Mouse (Mus musculus): ENCODE measurements around the gene BC029722.
"Not testable (repeated sequence)": the region's sequence is repeated elsewhere in the genome, so short reads cannot be mapped to it uniquely, and the experiment has no call there.

Gene BC029722

DNA sequence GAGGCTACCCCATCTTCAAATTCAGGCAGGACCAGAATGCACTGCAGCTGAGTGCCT is at the start of gene BC029722:
BC029722 (minus strand) TSS at position 35 of the 57 bp plus-strand sequence.
- no peak for DNase-seq

DNA sequence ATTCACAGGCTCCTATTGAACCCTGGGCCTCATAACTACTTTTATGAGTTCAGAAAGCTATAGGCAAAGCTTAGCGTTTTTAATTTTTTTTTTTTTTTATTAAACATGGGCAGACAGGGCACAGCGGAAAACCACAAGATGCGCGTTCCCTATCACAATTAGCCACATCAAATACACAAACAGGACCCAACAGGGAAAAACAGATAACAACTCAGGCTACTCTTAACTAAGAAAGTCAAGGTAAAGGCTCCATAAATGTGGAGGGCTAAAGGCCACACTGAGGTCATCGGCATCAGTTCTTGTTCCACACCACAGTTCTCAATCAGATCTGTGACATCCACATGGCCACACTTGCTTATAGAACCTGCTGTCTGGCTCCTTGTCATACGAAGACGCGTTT is 49.1 kb upstream of the BC029722 start:
- no peak for DNase-seq

DNA sequence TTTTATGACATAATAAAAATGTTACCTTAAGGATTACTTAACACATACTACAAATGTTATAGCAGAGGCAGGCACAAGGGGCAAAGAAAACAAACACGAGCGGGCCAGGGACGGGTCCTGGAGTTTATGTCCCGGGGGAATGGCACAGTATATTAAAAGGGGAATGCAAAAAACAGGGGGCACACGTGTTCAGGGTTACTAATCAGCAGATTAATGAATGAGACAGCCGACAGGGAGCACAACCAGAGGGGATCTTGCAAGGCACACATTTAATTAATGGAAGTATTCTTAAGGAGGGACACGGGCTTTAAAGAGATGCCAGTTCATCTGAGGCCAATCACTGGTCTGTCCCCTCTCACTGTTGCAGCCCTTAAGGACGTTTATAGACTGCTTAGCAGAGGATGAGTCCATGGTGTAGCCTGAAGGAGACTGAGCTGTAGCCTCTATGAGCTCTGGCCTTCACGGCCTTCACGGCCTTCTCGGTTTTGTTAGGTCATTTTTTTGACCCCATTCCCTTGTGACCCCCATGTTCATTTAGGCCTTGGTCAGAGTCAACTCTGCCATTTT is 44.2 kb upstream of the BC029722 start:
- DNase-seq, result no peak

DNA sequence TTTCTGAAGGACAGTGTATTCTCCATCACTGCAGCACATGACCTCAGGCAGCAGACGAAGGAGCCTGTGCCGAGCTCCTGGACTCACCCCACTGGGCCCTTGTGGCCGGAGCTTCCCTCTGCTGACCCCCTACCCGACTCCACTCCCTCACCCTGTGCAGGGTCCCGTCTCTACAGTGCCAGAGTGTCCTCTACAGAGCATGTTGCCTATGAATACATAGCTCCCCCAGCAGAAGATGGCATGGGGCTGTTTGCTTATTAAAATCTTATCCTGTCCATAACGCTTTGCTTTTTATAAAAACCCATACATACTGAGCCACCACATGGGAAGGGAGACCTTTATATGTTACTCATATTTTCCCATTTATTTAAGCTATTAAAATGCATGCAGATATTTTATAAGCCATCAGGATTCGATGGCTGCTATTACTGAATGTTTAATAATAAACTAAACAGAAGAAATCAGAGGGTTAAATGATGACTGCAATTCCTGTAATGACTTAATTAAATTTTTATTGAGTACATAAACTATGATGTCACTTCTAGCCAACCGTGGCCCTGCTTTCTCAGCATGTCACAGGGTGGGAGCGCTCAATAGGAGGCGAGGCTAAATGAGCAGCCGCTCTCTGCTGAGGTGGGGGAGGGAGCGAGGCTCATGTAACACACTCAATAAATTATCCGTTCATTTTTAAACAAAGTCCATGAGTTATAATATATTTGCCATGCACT is 43.5 kb upstream of the BC029722 start:
- no peak for DNase-seq

DNA sequence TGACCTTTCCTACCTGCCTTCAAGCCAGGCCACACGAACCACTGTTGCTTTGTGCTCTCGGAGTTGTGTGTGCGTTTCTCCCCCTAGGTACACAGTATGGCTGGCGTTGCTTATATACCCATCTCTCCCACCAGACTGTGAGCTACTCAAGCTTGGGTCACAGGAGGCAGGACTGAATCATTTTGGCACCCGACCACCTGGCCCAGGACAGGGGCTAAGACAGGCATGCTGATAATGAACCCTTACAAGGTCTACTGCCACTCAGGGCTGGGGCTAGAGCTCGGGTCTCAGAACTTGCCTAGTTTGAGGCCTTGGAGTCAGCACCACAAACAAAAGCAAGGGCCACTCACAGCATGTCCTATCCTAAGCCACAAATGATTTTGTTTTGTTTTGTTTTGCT is 42.4 kb upstream of the BC029722 start:
- DNase-seq, result no peak

DNA sequence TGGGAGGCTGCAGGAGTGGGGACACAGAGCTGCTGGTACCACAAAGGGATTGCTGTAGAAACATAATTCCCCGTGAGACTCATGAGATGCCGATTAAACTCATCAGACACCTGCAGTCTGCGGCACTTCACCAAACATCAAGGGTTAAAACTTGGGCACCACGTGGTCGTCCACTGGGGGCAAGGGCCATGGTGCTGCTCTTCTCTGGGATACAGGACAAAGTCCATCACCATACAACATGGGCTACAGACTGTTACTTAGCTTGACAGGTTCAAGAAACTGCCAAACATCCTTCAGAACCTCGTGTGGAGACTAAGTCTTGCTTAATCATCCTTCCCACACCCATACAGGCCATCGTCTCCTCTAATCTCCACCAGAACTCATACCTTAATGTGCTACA is 40.9 kb upstream of the BC029722 start:
- DNase-seq, result no peak

DNA sequence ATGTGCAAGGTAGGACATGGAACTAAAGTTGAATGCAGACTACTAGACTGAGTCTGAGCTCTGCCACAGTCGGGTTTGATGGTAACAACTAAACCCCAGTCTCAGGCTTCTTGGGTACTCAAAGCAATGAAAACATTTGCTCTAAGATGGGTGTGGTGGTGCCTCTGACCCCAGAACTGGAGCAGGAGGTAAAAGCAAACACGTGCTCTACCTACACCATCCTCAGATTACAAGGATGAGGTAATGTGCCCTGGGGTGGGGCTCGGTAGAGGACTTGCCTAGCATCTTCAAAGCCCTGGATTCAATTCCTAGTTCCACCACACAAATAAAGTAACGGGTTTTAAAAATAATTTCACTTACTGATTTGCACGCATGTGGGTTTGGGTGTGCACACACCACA is 33.3 kb upstream of the BC029722 start:
- no peak for DNase-seq

DNA sequence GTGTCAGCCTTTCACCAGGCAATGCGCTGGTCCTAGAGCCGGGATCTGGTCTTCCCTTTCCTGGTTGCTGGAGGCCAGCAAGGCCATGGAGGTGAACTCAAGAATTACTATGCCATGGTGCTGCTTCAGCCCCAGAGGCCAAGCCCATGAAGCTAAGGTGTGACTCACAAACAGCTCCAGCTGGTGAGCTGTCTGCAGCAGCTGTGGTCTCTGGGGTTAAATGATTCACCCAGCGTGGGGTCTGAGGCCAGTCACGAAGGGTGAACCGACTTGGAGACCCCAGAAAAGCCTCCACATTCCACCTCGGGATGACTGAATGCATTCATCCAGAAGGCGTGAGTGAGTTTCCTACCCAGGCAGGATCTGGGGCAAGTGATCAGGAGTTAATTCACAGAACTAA is 30.9 kb upstream of the BC029722 start:
- DNase-seq, result no peak

DNA sequence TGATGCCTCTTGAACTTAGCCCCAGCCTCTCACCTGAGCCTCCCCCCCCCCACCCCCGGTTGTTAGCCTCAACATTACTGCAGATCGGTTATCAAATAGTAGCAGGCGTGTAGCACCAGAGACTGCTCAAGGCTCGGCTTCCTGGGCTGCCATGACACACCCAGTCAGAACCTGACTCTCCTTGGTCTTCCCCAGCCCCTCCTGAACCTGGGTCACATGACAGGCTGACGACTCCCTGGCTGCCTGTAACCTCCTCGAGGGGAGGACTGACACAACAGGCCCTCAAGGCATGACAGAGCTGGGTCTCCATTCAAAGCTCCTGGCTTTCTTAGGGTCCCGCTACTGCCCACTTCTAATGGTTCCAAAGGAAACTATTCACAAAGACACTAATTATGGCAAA is 30.2 kb upstream of the BC029722 start:
- no peak for DNase-seq

DNA sequence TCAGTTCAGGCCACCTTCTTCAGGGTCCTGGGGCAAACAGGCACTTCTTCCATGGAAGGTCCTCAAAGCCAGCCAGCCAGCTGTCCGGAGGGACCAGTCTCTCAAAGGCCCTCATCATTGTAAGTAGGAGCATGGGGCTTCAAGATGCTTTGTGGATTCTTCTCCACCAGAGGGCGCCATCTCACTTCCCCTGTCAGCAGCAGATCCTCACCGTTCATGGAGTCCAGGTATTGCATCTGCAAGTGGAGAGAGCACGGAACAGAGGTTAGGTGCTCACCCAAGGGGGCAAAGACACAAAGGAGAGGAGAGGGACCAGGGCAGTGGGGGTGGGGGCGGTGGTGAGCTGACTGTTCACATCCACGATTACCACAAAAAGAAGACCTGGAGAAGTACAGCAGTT is 29.1 kb upstream of the BC029722 start:
- peak; percentile 81 to 86 for DNase-seq

DNA sequence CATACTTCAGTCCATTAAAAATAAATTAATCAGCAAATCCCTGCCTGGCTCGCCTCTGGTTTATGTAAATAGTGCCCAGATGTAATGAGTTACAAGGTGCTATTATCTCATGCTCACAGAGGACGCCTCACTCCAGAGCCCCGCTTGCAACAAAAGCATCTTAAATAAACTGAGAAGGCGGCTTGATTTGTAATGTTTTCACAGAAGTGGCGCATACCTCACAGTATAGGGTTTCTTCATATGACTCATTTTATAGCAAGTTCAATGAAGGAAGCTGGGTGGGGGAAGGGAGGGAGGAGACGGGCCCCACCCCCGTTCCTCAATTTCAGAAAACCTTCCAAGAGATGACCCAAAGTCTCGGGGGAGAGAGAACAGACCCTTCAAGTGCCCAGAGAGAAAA is 27.7 kb upstream of the BC029722 start:
- no peak for DNase-seq

DNA sequence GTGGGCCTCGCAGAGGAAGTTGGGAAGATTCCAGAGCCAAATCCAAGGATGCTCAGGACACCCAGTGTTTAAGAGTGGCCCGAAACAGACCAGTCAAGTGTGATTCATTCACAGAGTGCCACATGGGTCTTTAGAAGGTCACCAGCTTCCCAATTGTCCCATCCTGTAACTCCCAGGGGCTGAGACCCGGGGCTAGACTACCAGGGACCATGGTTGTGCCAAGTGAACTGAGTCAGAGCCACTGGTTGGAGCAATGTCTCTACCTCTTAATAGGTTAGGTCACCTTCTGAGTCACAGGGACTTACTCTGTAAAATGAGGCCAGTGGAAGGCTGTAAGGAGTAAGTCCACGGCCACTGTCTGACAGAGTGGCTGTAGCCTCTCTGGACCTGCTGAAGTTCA is 19.7 kb upstream of the BC029722 start:
- no peak for DNase-seq

DNA sequence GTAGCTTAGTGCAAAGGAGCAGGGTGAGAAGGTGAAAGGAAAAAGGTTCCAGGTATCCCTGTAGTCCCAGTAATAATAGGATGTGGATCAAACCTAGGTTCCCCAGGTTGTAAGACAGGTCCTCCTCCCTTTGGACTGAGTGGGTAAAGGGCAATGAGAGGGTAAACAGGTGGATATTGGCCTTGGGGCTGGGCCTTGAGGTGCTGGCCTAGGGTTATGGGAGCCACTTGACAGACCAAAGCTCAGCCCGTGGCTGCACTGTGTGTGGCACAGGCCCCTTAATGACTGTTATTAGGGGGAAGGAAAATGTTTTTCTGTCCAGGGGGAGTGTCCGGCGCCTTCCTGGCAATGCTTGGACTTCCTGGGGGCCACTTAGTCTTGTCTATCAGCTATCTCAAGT is 18.7 kb upstream of the BC029722 start:
- DNase-seq, result no peak

DNA sequence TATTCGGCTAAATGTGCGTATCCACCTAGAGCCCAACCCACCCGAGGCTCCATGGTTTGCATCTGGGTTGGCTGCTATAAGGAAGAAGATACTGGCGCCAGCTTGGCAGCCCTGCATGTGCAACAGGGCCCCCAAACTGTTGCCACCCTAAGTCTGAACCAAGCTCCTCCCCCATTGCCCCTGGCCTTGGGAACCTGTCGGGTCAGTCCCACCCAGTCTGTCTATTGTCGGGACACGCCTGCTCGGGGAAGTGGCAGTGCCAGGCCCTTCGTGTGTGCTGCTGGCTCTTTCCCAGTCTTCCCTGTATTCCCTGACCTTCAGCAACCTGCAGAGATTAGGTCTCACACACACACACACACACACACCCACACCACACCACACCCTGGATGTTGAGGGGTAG is 15.5 kb upstream of the BC029722 start, which contains the start of gene Fam83c:
Fam83c (minus strand) TSS at position 123 of the 400 bp plus-strand sequence.
- no peak for DNase-seq

DNA sequence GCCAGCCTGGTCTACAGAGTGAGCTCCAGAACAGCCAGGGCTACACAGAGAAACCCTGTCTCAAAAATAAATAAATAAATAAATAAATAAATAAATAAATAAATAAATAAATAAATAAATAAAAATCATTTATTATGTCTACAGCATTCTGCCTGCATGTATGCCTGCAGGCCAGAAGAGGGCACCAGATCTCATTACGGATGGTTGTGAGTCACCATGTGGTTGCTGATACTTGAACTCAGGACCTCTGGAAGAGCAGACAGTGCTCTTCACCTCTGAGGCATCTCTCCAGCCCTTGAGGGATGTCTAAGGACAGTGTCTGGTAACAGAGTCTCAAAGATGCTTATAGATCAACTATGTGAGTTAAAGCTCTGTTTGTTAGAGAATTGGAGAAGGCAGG is 12.9 kb upstream of the BC029722 start:
- not testable (repeated sequence) for DNase-seq

DNA sequence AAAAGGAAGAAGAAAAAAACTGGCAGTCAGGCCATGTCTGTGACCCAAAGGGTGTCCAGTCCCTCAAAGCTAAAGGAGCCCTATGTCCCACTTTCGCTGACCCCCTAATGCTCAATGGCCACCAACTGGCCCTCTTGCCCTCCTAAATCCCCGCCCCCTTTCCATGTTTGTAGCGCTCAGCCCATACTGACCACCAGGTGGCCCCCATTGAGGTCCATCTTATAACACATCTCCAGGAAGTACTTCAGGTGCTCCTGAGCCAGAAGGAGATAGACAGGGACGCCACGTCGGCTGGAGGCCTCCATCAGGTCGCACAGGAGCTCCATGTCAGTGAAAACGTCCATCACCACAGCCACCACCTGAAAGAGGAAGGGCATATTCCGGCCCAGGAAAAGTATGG is 12.1 kb upstream of the BC029722 start:
- DNase-seq, result no peak

DNA sequence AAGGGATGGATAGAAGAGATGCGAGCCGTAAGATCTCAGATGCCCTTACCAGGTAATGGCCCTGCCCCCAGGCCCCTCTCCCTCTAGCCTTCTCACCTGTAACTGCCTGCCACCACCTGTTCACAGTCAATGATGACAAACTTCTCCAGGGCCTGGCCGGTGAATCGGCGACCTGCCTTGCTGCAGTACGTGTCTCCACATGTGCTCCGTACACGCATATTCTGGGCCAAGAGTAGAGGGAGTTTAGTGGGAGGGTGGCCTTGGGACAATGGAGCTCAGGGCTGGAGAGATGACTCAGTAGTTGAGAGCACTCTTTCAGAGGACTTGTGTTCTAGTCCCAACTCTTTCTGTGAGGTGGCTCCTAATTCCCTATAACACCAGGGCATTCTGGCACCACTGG is 11.6 kb upstream of the BC029722 start:
- no peak for DNase-seq

DNA sequence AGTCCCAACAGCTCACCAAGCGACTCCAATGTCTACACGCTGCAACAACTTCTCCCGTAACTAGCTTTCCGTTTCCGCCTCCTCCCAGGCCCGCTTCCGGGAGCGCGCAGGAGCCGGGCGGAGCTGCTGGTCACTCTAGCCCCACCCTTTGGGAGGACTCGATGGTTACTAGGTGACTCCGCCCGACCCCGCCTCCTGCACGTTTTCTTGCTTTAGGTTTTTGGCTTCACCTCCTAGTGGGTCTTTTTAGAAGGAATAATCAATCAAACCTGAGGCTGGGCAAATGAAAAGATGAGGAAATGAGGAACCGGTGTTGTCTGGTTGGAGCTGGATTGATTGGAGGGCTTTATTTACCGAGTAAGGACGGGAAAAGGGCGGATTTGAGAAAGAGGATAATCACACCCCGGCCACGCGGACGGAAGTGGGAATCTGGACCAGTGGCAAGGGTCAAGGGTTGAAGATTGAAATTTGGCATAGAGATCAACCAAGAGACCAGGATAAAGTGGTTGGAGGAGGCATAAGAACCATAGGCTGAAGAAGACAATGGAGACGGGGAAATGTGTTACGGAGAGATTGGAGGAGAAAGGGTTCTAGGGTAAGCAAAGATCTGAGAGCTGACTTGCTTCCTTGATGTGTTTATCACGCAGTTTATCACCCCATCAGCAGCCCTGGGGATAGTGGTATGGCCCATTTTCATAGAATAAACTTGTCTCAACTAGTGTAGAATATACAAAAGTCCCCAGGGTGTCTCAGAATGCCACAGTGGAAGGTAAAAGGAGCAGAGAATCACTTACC is 7.6 kb upstream of the BC029722 start, which contains the start of gene Eif6:
Eif6 (minus strand) TSS at position 296 of the 795 bp plus-strand sequence.
- peak; percentile 83 to 92 for DNase-seq

DNA sequence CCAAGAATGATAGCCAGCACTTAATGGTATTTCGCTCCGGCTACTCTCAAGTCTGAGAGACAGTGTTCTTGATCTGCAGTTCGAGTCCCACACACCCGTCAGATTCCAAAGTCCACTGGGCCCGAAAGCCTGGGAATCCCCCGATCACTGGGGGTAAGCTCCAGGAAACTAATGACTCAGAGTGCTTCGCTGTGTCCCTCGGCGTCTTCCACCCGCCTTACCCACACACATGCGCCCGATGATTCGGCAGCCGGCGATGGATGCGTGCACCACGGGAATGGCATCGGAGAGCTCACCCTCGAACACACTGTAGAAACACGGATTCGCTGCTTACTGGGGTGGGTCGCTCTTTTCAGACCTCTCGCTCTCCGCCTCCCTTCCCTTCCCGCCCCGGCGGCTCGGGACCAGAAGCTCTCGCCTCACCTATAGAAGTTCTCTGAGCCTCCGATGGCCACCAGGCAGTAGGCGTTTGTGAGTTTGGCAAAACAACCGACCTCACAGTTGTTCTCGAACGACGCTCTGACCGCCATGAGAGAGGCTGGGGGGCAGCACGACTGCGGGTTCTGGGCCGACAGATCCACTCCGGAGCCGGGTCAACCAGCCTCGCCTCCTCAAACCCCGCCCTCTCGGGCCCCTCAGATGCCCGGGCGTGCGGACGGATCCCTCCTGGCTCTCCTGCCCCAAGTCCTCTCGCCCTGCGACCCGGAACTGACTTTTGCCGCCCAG is 6.8 kb upstream of the BC029722 start:
- DNase-seq, result no peak

DNA sequence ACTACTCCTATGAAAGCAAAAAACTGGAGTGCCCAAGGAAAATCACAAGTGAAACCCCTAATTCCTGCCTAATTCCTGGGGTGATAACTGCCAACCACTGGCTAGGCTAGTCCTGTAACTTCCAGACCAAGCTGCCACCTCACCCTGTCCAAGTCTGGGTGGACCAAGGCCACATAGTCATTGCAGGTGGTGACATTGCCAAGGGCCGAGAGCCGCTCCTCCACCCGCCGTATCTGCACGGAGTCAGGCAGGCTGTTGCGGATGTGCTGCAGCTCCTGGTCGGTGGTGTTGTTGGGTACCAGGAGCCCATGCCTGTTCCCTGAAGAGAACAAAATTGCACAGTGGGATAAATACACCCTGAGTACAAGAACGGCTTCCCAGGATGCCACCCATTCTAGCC is 4.5 kb upstream of the BC029722 start:
- DNase-seq, result no peak

DNA sequence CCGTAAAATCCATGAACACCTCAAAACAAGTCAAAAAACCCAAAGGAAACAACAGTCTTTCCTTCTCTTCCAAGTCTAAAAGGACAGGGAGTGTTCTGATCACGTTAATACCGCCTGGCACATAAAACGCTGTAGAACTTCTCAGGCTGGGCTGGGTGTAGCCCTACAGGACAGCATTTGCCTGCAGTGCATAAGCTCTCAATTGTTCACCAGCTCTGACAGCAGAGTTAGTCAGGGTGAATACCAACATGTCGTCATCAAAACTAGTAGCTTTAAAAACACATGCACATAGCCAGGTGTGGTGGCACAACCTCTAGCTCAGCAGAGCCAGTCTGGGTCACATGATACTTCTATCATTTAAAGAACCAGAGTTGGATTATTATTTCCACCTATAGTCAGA is 1.6 kb upstream of the BC029722 start:
- DNase-seq, result no peak

DNA sequence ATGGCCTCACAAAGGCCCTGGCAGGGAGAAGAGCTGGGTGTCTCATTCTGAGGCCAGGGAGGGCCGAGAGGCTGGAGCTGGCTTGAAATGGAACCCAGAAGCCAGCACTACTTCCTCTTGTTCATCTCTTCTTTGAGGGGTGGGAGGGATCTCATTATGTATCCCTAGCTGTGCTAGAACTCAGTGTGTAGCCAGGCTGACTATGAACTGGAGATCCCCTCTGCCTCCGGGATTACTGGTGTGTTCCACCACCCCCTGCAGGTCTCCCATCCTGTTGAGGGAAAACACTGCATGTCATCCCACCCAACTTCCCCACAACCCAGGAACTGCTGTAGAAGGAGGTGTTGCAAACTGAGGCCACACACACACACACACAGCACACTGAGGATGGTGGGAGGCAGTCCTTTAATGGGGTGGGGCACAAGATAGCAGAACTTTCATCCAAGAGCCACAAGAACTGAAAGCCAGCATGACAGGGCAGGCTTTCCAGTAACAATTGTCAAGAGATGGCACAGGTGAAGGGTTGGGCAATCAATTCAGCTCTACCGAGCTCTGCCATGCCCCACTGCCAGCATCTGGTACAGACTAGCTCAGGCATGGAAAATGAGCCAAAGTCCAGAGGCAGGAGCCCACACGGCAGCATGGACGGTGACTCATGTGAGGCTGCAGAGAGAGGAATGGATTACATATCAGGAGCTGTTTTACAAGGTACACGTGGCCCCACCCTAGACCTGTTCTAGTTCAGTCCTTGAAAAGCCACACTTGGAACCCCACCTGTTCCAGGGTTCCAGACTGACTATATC is 424 bp upstream of the BC029722 start:
- DNase-seq, result peak in 1 of 2 experiments; percentile 51
